Comparison of ENCODE assay signal across 10 mouse cellular contexts in genomic region chr14:55558740-55559448, GRCm38 (mm10). TPM values are rescaled to one million over a fixed set of nuclear protein-coding genes. Genes with fewer than 3 reads are reported as not detected.
A peak's percentile ranks its signal among the peaks of the same experiment; 100 is the strongest.
DNase-seq lines count a peak whose midpoint lies in the region; ATAC-seq and TF ChIP-seq lines count a peak whose summit lies in the region.
"Had no signal": no experiment of that assay in that cellular context is flagged by ENCODE, and none has a peak within 500 bp of the region (broad histone marks: within the 10 kb centered on the region; RNA-seq: fewer than 3 reads in every experiment).

No protein-coding gene starts in this region.

- no peak for TF ChIP-seq POLR2A in MEL (IDR thresholded peaks at IDR 0.05; ENCODE audit: control insufficient read depth in 1 of 2, insufficient read depth in 1 of 2, low read depth in 1 of 2, low read length in 2 of 2, poor library complexity in 1 of 2)

- ATAC-seq in heart, embryonic 13.5 days (ENCODE audit: extremely low read depth, insufficient number of reproducible peaks, low FRiP score, low TSS enrichment): no peak
- no peak for ATAC-seq in hindbrain, embryonic 15.5 days (ENCODE audit: low FRiP score, low read depth)

- H3K79me2 ChIP-seq in MEL (ENCODE audit: control insufficient read depth, insufficient read depth, low read length, poor library complexity): no peaks in the 10 kb centered on the region; the same call in none of the 2 replicates

- peaks cover 17% of the 10 kb centered on the region for H3K36me3 ChIP-seq in heart, embryonic 13.5 days
- peaks cover 0 to 32% of the 10 kb centered on the region in 2 experiments; a peak in 2 of 4 replicates for H3K36me3 ChIP-seq in MEL (ENCODE audit: control insufficient read depth in 1 of 2, insufficient read depth in 2 of 2, low read length in 2 of 2)
- H3K36me3 ChIP-seq in hindbrain, embryonic 15.5 days: peaks cover 2% of the 10 kb centered on the region; the same call in 1 of the 2 replicates
- peaks cover 8% of the 10 kb centered on the region for H3K36me3 ChIP-seq in midbrain, embryonic 10.5 days

- H3K4me3 ChIP-seq in heart, embryonic 13.5 days: peak overlapping the region; percentile 69
- H3K4me3 ChIP-seq in MEL (ENCODE audit: control insufficient read depth in 1 of 2, insufficient read depth in 1 of 2, low read depth in 2 of 2, low read length in 2 of 2): peak overlapping the region in 1 of 2 experiments; percentile 81; a peak in 2 of 4 replicates
- peak overlapping the region; percentile 53 for H3K4me3 ChIP-seq in hindbrain, embryonic 15.5 days
- H3K4me3 ChIP-seq in midbrain, embryonic 10.5 days: peak overlapping the region; percentile 73

- TF ChIP-seq EP300 in MEL (IDR thresholded peaks at IDR 0.05; ENCODE audit: low read depth in 1 of 2, low read length in 2 of 2): peak; percentile 88 to 92

- no peaks in the 10 kb centered on the region for H3K27me3 ChIP-seq in heart, embryonic 13.5 days (replicated peaks)
- H3K27me3 ChIP-seq in MEL (ENCODE audit: control insufficient read depth in 1 of 2, insufficient read depth in 2 of 2, low read length in 2 of 2): no peaks in the 10 kb centered on the region
- H3K27me3 ChIP-seq in hindbrain, embryonic 15.5 days: no peaks in the 10 kb centered on the region
- no peaks in the 10 kb centered on the region for H3K27me3 ChIP-seq in midbrain, embryonic 10.5 days (ENCODE audit: low read depth, poor library complexity, severe bottlenecking)

- no peaks in the 10 kb centered on the region for H3K9me3 ChIP-seq in heart, embryonic 13.5 days
- H3K9me3 ChIP-seq in MEL (replicated peaks; ENCODE audit: insufficient read depth, low read length): no peaks in the 10 kb centered on the region
- no peaks in the 10 kb centered on the region for H3K9me3 ChIP-seq in hindbrain, embryonic 15.5 days
- no peaks in the 10 kb centered on the region for H3K9me3 ChIP-seq in midbrain, embryonic 10.5 days (replicated peaks)

- H3K4me2 ChIP-seq in heart, embryonic 13.5 days: peak overlapping the region; percentile 78
- H3K4me2 ChIP-seq in hindbrain, embryonic 15.5 days: peak overlapping the region; percentile 68

- DNase-seq in heart, adult 9 months (ENCODE audit: low spot score in 2 of 2): no peak
- peak; percentile 63 for DNase-seq in MEL (ENCODE audit: low read depth, low spot score)
- DNase-seq in midbrain, embryonic 10.5 days (ENCODE audit: low spot score): no peak
- DNase-seq in right cerebral cortex, postnatal 36 days (ENCODE audit: low spot score in 2 of 2): no peak
- DNase-seq in adrenal gland, adult 8-10 months: no peak
- no peak for DNase-seq in spleen, postnatal 10 days (ENCODE audit: low spot score in 2 of 2)

- H3K9ac ChIP-seq in heart, embryonic 13.5 days: peak overlapping the region; percentile 89
- H3K9ac ChIP-seq in MEL (ENCODE audit: control insufficient read depth, low read depth, low read length, poor library complexity, severe bottlenecking): peak overlapping the region; percentile 75
- H3K9ac ChIP-seq in hindbrain, embryonic 15.5 days: peak overlapping the region; percentile 73

- WGBS in heart, embryonic 13.5 days: 53% methylated on average over 6 of the region's 6 CpGs
- 62% methylated on average over 6 of the region's 6 CpGs for WGBS in hindbrain, embryonic 15.5 days
- 60% methylated on average over 6 of the region's 6 CpGs for WGBS in midbrain, embryonic 10.5 days

- TF ChIP-seq CTCF in MEL (IDR thresholded peaks at IDR 0.05 in 2 of 3, conservative IDR thresholded peaks at IDR 0.05 in 1 of 3; ENCODE audit: control insufficient read depth in 1 of 3, insufficient read depth in 1 of 3, low read depth in 2 of 3, low read length in 3 of 3, poor library complexity in 1 of 3, severe bottlenecking in 1 of 3): no peak

- TF ChIP-seq RAD21 in MEL (IDR thresholded peaks at IDR 0.05; ENCODE audit: low read depth, low read length): no peak

- H3K4me1 ChIP-seq in heart, embryonic 13.5 days: peaks cover 30% of the 10 kb centered on the region
- H3K4me1 ChIP-seq in MEL (ENCODE audit: control insufficient read depth in 1 of 2, insufficient read depth in 2 of 2, low read length in 2 of 2): peaks cover 7 to 35% of the 10 kb centered on the region in 2 experiments; a peak in 3 of 4 replicates
- H3K4me1 ChIP-seq in hindbrain, embryonic 15.5 days (replicated peaks): peaks cover 24% of the 10 kb centered on the region
- H3K4me1 ChIP-seq in midbrain, embryonic 10.5 days: peaks cover 20% of the 10 kb centered on the region

- peak overlapping the region; percentile 99 for H3K27ac ChIP-seq in heart, embryonic 13.5 days (replicated peaks)
- H3K27ac ChIP-seq in MEL (ENCODE audit: control insufficient read depth, low read depth, low read length): peak overlapping the region; percentile 87
- H3K27ac ChIP-seq in hindbrain, embryonic 15.5 days (replicated peaks): peak overlapping the region; percentile 98; the same call in 1 of the 2 replicates
- peak overlapping the region; percentile 94; the same call in 1 of the 2 replicates for H3K27ac ChIP-seq in midbrain, embryonic 10.5 days (replicated peaks)

TF ChIP-seq in MEL, 35 proteins besides CTCF, POLR2A, EP300 and RAD21 (continues in another document):
- TF ChIP-seq RCOR1 (IDR thresholded peaks at IDR 0.05; ENCODE audit: low read depth, low read length): peak; percentile 87
- no peak for TF ChIP-seq ZC3H11A (IDR thresholded peaks at IDR 0.05; ENCODE audit: low read depth, low read length)
- TF ChIP-seq CHD1 (IDR thresholded peaks at IDR 0.05; ENCODE audit: low read depth, low read length): no peak; the same call in 1 of the 2 replicates
- no peak for TF ChIP-seq MAZ (IDR thresholded peaks at IDR 0.05; ENCODE audit: low read depth, low read length)
- TF ChIP-seq KAT2A (conservative IDR thresholded peaks at IDR 0.05; ENCODE audit: low read depth, low read length): no peak
- TF ChIP-seq ZNF384 (IDR thresholded peaks at IDR 0.05; ENCODE audit: low read depth, low read length): no peak; the same call in 1 of the 2 replicates
- TF ChIP-seq MXI1 (IDR thresholded peaks at IDR 0.05; ENCODE audit: low read depth, low read length): no peak; the same call in 1 of the 2 replicates
- peak; percentile 87 for TF ChIP-seq TBP (IDR thresholded peaks at IDR 0.05; ENCODE audit: low read depth, low read length)
- no peak for TF ChIP-seq POLR2AphosphoS5 (IDR thresholded peaks at IDR 0.05; ENCODE audit: borderline replicate concordance, low read depth, low read length)
- peak; percentile 70 for TF ChIP-seq TAL1 (IDR thresholded peaks at IDR 0.05; ENCODE audit: low read length)
- peak; percentile 10; the same call in 1 of the 2 replicates for TF ChIP-seq BHLHE40 (IDR thresholded peaks at IDR 0.05; ENCODE audit: borderline replicate concordance, low read depth, low read length)
- TF ChIP-seq ETS1 (IDR thresholded peaks at IDR 0.05; ENCODE audit: low read depth, low read length): peak; percentile 76
- peak; percentile 18; the same call in 1 of the 2 replicates for TF ChIP-seq HCFC1 (IDR thresholded peaks at IDR 0.05; ENCODE audit: low read depth, low read length)

RNA-seq across cellular contexts. Expression of gene Dcaf11, which starts 0.9 kb away (rescaled TPM):
- 60.0 and 66.2 TPM in 2 replicates for polyA plus RNA-seq in heart, embryonic 13.5 days (2015; fragmentation: Nextera tagmentation; extraction: Ambion mirVana)
- 24.3 and 27.7 TPM in 2 replicates for total RNA-seq in MEL (2012; rRNA removed)
- polyA plus RNA-seq in MEL (2012; ENCODE audit: insufficient read depth in 1 of 2, insufficient read length in 2 of 2, low read depth in 1 of 2, low replicate concordance in 2 of 2, missing spikeins in 1 of 2): 10 to 100 TPM in 1 of 2 experiments, not detected in 1; 37.9 TPM
- 111 and 114 TPM in 2 replicates for polyA plus RNA-seq in hindbrain, embryonic 15.5 days (2015; fragmentation: Nextera tagmentation; extraction: Ambion mirVana)
- polyA plus RNA-seq in midbrain, embryonic 10.5 days (2016; fragmentation: Nextera tagmentation; extraction: Ambion mirVana): 78.5 and 90.8 TPM in 2 replicates
- 100 to 1,000 TPM; 146 to 159 (median 158) TPM for total RNA-seq in adrenal gland, adult 8-10 months (2022)

RNA-seq across cellular contexts. Expression of gene A730061H03Rik, which starts 1.3 kb away (rescaled TPM):
- polyA plus RNA-seq in heart, embryonic 13.5 days (2015; fragmentation: Nextera tagmentation; extraction: Ambion mirVana): 0.56 and 1.3 TPM in 2 replicates
- 0.73 and 0.92 TPM in 2 replicates for total RNA-seq in MEL (2012; rRNA removed)
- polyA plus RNA-seq in MEL (2012; ENCODE audit: insufficient read depth in 1 of 2, insufficient read length in 2 of 2, low read depth in 1 of 2, low replicate concordance in 2 of 2, missing spikeins in 1 of 2): under 1 TPM in 1 of 2 experiments, not detected in 1; 0.86 TPM
- 1.0 and 1.1 TPM in 2 replicates for polyA plus RNA-seq in hindbrain, embryonic 15.5 days (2015; fragmentation: Nextera tagmentation; extraction: Ambion mirVana)
- polyA plus RNA-seq in midbrain, embryonic 10.5 days (2016; fragmentation: Nextera tagmentation; extraction: Ambion mirVana): 0.30 TPM in 1 of 2 replicates, not detected in the other
- 1 to 10 TPM in 1 of 4 experiments, under 1 TPM in 2, not detected in 1; 0.70 to 1.2 (median 0.81) TPM for total RNA-seq in adrenal gland, adult 8-10 months (2022)

RNA-seq across cellular contexts. Expression of gene Fitm1, which starts 16.5 kb away (rescaled TPM):
- polyA plus RNA-seq in heart, embryonic 13.5 days (2015; fragmentation: Nextera tagmentation; extraction: Ambion mirVana): 100 and 109 TPM in 2 replicates
- total RNA-seq in MEL (2012; rRNA removed): not detected in 2 replicates
- polyA plus RNA-seq in MEL (2012; ENCODE audit: insufficient read depth in 1 of 2, insufficient read length in 2 of 2, low read depth in 1 of 2, low replicate concordance in 2 of 2, missing spikeins in 1 of 2): under 1 TPM in 1 of 2 experiments, not detected in 1; 0.07 TPM
- 0.17 and 0.41 TPM in 2 replicates for polyA plus RNA-seq in hindbrain, embryonic 15.5 days (2015; fragmentation: Nextera tagmentation; extraction: Ambion mirVana)
- polyA plus RNA-seq in midbrain, embryonic 10.5 days (2016; fragmentation: Nextera tagmentation; extraction: Ambion mirVana): 0.14 and 0.25 TPM in 2 replicates
- under 1 TPM; 0.74 to 0.98 (median 0.85) TPM for total RNA-seq in adrenal gland, adult 8-10 months (2022)
- total RNA-seq: layer of hippocampus, postnatal 14 days had no signal
- polyA plus RNA-seq: CD4-positive, CD25-positive, alpha-beta regulatory T cell, adult 4 months had no signal

RNA-seq across cellular contexts. Expression of gene Pck2, which starts 18.8 kb away (rescaled TPM):
- 40.9 and 43.9 TPM in 2 replicates for polyA plus RNA-seq in heart, embryonic 13.5 days (2015; fragmentation: Nextera tagmentation; extraction: Ambion mirVana)
- total RNA-seq in MEL (2012; rRNA removed): 17.0 and 64.4 TPM in 2 replicates
- 100 to 1,000 TPM in 1 of 2 experiments, 10 to 100 TPM in 1; 63.7 to 103 TPM for polyA plus RNA-seq in MEL (2012; ENCODE audit: insufficient read depth in 1 of 2, insufficient read length in 2 of 2, low read depth in 1 of 2, low replicate concordance in 2 of 2, missing spikeins in 1 of 2)
- polyA plus RNA-seq in hindbrain, embryonic 15.5 days (2015; fragmentation: Nextera tagmentation; extraction: Ambion mirVana): 28.6 and 29.4 TPM in 2 replicates
- 16.5 and 18.5 TPM in 2 replicates for polyA plus RNA-seq in midbrain, embryonic 10.5 days (2016; fragmentation: Nextera tagmentation; extraction: Ambion mirVana)
- total RNA-seq in adrenal gland, adult 8-10 months (2022): 10 to 100 TPM; 36.5 to 44.6 (median 40.6) TPM

RNA-seq across cellular contexts. Expression of gene Psme1, which starts 19.0 kb away (rescaled TPM):
- 212 and 219 TPM in 2 replicates for polyA plus RNA-seq in heart, embryonic 13.5 days (2015; fragmentation: Nextera tagmentation; extraction: Ambion mirVana)
- 73.8 and 85.9 TPM in 2 replicates for total RNA-seq in MEL (2012; rRNA removed)
- polyA plus RNA-seq in MEL (2012; ENCODE audit: insufficient read depth in 1 of 2, insufficient read length in 2 of 2, low read depth in 1 of 2, low replicate concordance in 2 of 2, missing spikeins in 1 of 2): 100 to 1,000 TPM in 1 of 2 experiments, not detected in 1; 205 TPM
- polyA plus RNA-seq in hindbrain, embryonic 15.5 days (2015; fragmentation: Nextera tagmentation; extraction: Ambion mirVana): 221 and 222 TPM in 2 replicates
- polyA plus RNA-seq in midbrain, embryonic 10.5 days (2016; fragmentation: Nextera tagmentation; extraction: Ambion mirVana): 88.7 and 97.9 TPM in 2 replicates
- total RNA-seq in adrenal gland, adult 8-10 months (2022): 100 to 1,000 TPM; 253 to 384 (median 292) TPM

Comparison
In these comparisons a context has a peak if more than half of its experiments do, and no peak if none do; other contexts are left out.
1. RNA of gene Fitm1, which starts 16.5 kb away (polyA plus RNA-seq): 100 to 109 TPM in heart, embryonic 13.5 days; 0.17 to 0.41 TPM in hindbrain, embryonic 15.5 days, 0.14 to 0.25 TPM in midbrain, embryonic 10.5 days and 0.07 TPM in MEL; every median in the first group is over 10 times any median in the second.
2. Peak in every context shown above with its lines, with median percentiles within 50 percentile points of each other: H3K27ac ChIP-seq and H3K9ac ChIP-seq.